Mouse (Mus musculus) testis, adult 2 months (tissue): ENCODE data around the gene Arhgap32. TPM values are rescaled to one million over a fixed set of nuclear protein-coding genes. Genes with fewer than 3 reads are reported as not detected.

Source experiments
- H3K27ac ChIP-seq: fragments of 200-500 bp; 2 replicates; pipeline ENCODE4 v1.5.1; 2012; ENCODE audit warnings: low read depth, low read length; ENCODE audit not compliant: control insufficient read depth, insufficient read depth
- H3K27me3 ChIP-seq: fragments of 200-500 bp; 2 replicates; pipeline ENCODE4 v1.6.1; 2012; ENCODE audit warnings: mild to moderate bottlenecking, low read length, moderate library complexity; ENCODE audit not compliant: control insufficient read depth, insufficient read depth
- H3K36me3 ChIP-seq: fragments of 200-500 bp; 2 replicates; pipeline ENCODE4 v1.6.1; 2012; ENCODE audit warnings: mild to moderate bottlenecking, low read length; ENCODE audit not compliant: control insufficient read depth, insufficient read depth
- H3K4me1 ChIP-seq: fragments of 200-500 bp; 2 replicates; pipeline ENCODE4 v1.6.1; 2012; ENCODE audit warnings: low read length; ENCODE audit not compliant: control insufficient read depth, insufficient read depth
- H3K4me3 ChIP-seq: fragments of 200-500 bp; 2 replicates; pipeline ENCODE4 v1.5.1; 2012; ENCODE audit warnings: low read depth, mild to moderate bottlenecking, low read length, moderate library complexity, mixed read lengths; ENCODE audit not compliant: control insufficient read depth
- CTCF ChIP-seq: fragments of 200-500 bp; IDR thresholded peaks from 2 replicates; pipeline ENCODE4 v1.5.1; 2012; ENCODE audit warnings: low read depth, mild to moderate bottlenecking, inconsistent platforms, low read length, moderate library complexity; ENCODE audit not compliant: control insufficient read depth, insufficient read depth, insufficient replicate concordance
- POLR2A ChIP-seq: fragments of 200-500 bp; IDR thresholded peaks from 2 replicates; pipeline ENCODE4 v1.6.1; 2012; ENCODE audit warnings: low read depth, mild to moderate bottlenecking, inconsistent platforms, low read length, moderate library complexity; ENCODE audit not compliant: control insufficient read depth
- polyA plus RNA-seq: library from polyadenylated mRNA; depleted of rRNA; stranded (reverse); fragments of >200 nt; gene quantifications from 2 replicates; pipeline ENCODE4 v1.2.3, GENCODE M21; 2012

The Arhgap32 gene
- polyA plus RNA-seq, 1 experiment = 4.2 TPM

DNA sequence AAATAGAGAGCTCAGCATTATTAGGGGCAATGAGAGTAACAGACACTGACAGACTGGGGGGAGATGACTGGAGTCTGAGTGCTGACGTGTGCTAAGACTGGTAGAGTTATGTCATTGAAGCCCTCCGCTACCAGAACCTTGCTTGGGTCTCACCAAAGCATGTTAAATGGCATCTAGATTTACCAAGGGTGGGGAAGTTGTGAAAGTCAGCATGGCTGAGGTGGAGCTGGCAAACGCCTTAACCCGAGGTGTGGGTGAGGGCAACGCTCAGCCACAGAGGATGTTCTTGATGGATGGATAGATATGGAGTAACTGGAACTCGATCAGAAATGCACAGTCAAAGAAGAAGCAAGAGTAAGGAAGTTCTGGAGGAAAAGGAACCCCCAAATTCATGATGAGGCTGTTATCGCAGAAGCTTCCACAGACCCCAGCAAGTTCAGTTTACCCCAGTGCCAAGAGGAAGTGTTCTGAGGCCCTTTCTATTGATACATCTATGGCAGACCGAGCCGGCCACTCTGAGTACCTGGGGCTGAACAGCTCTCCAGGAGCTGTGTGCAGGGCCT, 125.8 kb downstream of the Arhgap32 start:
- TF ChIP-seq CTCF (no peak), POLR2A (no peak)

DNA sequence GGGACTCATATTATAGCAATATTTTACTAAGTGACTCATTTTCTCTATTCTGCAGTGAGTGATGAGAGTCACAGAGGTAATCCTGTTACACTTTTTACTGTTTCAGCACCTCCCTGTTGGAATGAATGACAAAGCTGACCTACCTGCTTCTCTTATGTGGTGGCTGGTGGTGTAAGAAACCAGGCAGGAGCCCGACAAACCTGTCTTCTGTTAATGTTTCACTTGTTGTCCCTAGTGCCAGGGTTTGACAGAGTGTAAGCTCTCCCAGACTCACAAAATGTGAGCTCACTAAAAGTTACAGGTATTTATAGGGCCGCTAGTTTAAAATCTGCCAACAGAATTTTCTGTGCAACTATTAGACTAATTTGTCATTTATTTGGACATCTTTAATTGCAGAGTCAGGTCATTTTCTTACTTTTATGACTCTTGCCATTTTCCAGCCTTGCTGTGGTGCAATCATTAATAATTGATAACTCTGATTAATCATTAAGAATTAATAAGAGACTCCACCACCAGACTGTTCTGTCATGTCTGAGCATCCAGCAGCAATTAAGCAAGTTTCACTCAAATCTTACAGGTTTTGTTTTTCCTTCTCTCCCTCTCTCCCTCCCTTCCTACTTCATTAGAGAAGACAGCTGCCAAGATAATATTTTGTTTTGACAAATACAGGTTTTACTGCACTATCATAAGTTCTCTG, 127.1 kb downstream of the Arhgap32 start:
- no peak overlapping the region for H3K27ac ChIP-seq
- H3K27me3 ChIP-seq = no peaks in the 10 kb centered on the region
- H3K4me3 ChIP-seq = no peak overlapping the region
- no peaks in the 10 kb centered on the region for H3K36me3 ChIP-seq
- TF ChIP-seq CTCF (no peak), POLR2A (no peak)
- H3K4me1 ChIP-seq = no peaks in the 10 kb centered on the region

More for the DNA sequence above, 125.8 kb downstream of the Arhgap32 start:
- Histone ChIP-seq H3K27me3 (no peaks in the 10 kb centered on the region), H3K27ac (no peak overlapping the region), H3K4me3 (no peak overlapping the region), H3K4me1 (no peaks in the 10 kb centered on the region), H3K36me3 (no peaks in the 10 kb centered on the region)

DNA sequence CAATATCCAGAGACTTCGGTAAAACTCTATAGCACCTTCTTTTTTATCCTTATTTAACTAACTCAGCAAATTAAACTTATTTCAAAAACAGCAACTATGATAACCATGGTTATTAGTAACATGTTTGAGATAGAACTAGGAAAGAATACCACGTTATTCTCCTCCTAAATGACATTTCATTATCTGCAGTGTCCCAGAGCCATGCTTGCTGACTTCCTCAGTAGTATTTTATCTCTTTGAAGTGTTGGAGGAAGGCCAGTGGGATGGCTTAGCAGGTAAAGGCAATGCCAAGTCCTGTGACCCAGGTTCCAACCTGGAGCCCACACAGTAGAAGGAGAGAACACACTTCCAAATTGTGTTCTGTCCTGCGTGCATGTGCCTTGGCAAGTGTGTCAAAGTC, 129.3 kb downstream of the Arhgap32 start:
- no peak overlapping the region for H3K27ac ChIP-seq
- no peak overlapping the region for H3K4me3 ChIP-seq
- TF ChIP-seq CTCF = no peak
- no peak for TF ChIP-seq POLR2A
- H3K27me3 ChIP-seq = no peaks in the 10 kb centered on the region
- H3K36me3 ChIP-seq = no peaks in the 10 kb centered on the region
- H3K4me1 ChIP-seq = no peaks in the 10 kb centered on the region

DNA sequence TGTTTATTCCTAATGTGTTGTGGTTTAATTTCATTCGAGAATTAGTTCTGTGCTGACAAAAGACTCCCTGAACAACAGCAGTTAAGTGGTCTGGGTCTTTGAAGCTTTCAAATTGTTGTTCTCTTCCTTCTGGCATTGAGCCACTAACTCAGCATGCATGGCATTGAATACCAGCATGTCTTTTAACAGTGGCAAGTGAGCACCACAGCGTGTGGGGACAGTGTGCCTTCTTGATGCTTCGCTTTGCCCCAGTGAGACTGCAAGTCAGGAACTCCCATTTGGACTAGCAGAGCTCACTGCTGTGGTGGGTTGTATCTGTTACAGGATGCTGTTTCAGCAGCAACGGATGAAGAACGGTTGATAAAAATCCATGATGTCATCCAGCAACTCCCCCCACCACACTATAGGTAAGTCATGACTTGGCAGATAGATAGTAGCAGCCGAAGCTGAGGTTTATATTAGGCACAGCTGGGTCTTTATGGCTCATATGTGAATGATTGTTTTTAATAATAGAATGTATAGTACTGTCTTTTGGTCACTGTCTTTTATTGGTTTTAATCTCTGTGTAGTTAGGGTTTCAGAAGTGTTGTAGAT, 130.3 kb downstream of the Arhgap32 start:
- H3K4me3 ChIP-seq = no peak overlapping the region
- no peaks in the 10 kb centered on the region for H3K27me3 ChIP-seq
- H3K36me3 ChIP-seq = no peaks in the 10 kb centered on the region
- no peak overlapping the region for H3K27ac ChIP-seq
- no peaks in the 10 kb centered on the region for H3K4me1 ChIP-seq
- no peak for TF ChIP-seq CTCF
- TF ChIP-seq POLR2A = no peak

DNA sequence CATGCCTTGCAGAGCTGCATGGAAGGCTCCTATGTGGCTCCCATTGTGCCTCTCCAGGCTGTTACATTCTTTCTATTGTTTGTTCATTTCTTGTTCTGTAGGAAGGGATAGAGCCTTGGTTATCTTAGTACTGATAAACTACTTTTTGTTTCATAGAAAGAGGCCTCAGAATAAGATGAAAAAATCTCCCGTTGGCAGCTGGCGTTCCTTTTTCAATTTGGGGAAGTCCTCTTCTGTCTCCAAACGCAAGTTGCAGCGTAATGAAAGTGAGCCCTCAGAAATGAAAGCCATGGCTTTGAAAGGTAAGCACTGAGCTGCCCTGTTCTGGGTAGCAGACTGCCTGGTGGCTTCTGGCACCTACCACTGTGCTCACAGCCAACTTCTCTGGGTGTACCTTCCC, 134.6 kb downstream of the Arhgap32 start:
- H3K27me3 ChIP-seq = no peaks in the 10 kb centered on the region
- no peaks in the 10 kb centered on the region for H3K36me3 ChIP-seq

DNA sequence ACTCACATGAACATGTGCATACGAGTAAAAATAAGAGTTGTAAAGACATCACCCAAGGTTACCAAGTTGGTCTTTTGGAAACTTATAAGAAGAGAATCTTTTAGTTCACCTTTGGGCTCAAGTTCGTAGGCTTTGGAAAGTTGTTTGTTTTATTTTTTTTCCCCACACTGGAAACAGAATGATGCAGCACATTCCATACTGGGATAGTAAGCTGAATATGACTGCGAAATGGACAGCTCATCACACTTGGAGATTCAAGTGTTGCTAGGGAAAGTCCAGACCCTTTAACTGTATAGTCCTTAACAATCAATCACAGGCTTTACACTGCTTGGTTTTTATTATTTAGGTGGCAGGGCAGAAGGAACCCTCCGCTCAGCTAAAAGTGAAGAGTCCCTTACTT, 137.8 kb downstream of the Arhgap32 start:
- no peaks in the 10 kb centered on the region for H3K36me3 ChIP-seq
- no peaks in the 10 kb centered on the region for H3K4me1 ChIP-seq
- no peak overlapping the region for H3K27ac ChIP-seq
- TF ChIP-seq CTCF = no peak
- no peak for TF ChIP-seq POLR2A
- no peaks in the 10 kb centered on the region for H3K27me3 ChIP-seq
- H3K4me3 ChIP-seq = no peak overlapping the region

More for the DNA sequence above, 134.6 kb downstream of the Arhgap32 start:
- no peaks in the 10 kb centered on the region for H3K4me1 ChIP-seq
- no peak overlapping the region for H3K4me3 ChIP-seq
- TF ChIP-seq CTCF (no peak), POLR2A (no peak)
- no peak overlapping the region for H3K27ac ChIP-seq

DNA sequence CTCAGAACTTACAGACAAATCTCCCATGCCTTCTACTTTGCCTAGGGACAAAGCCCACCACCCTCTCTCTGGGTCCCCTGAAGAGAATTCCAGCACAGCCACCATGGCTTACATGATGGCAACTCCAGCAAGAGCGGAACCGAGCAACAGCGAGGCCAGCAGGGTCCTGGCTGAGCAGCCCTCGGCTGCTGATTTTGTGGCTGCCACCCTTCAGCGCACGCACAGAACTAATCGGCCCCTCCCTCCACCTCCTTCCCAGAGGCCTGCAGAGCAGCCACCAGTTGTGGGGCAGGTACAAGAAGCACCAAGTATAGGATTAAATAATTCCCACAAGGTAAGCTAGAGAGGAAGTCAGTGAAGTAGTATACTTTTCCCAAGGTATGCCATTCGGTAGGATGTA, 141.4 kb downstream of the Arhgap32 start:
- H3K4me1 ChIP-seq = no peaks in the 10 kb centered on the region
- H3K27ac ChIP-seq = no peak overlapping the region
- no peaks in the 10 kb centered on the region for H3K36me3 ChIP-seq
- H3K4me3 ChIP-seq = no peak overlapping the region
- no peaks in the 10 kb centered on the region for H3K27me3 ChIP-seq
- TF ChIP-seq POLR2A (no peak), CTCF (no peak)
